Mouse (Mus musculus) macrophage (primary cell): Measurements from ENCODE around the gene Olfr718-ps1. TPM values are rescaled to one million over a fixed set of nuclear protein-coding genes. Genes with fewer than 3 reads are reported as not detected.
A peak's percentile ranks its signal among the peaks of the same experiment; 100 is the strongest.
"Not testable (repeated sequence)": the region's sequence is repeated elsewhere in the genome, so short reads cannot be mapped to it uniquely, and the experiment has no call there.

Experiments used
- H3K27ac ChIP-seq: fragments of 350-480 bp; formaldehyde crosslinking; 2 replicates; pipeline ENCODE4 v1.9.0; 2021
- H3K36me3 ChIP-seq: fragments of 350-480 bp; formaldehyde crosslinking; 2 replicates; pipeline ENCODE4 v1.9.0; 2021; ENCODE audit errors: inconsistent target
- H3K4me3 ChIP-seq: fragments of 350-480 bp; formaldehyde crosslinking; 2 replicates; pipeline ENCODE4 v1.9.0; 2021; ENCODE audit errors: inconsistent target
- H3K79me2 ChIP-seq: fragments of 350-480 bp; formaldehyde crosslinking; 2 replicates; pipeline ENCODE4 v1.9.0; 2021; ENCODE audit errors: inconsistent target
- WGBS: methylation state at CpG from one replicate; pipeline ENCODE4 v1.1.7; 2026; ENCODE audit warnings: inconsistent platforms; ENCODE audit not compliant: missing documents; 5-methylcytosine and 5-hydroxymethylcytosine counted together
- polyA plus RNA-seq: library from polyadenylated mRNA; stranded (reverse); fragments of 250-400 nt; gene quantifications from 3 replicates; pipeline ENCODE4 v1.2.4, GENCODE M21; 2018; ENCODE audit warnings: inconsistent platforms
- total RNA-seq, 78 experiments: library from RNA; depleted of rRNA; stranded (reverse); fragments of 250-400 nt; gene quantifications; 1 replicate in 9 of 78; 2 replicates in 24 of 78; 3 replicates in 43 of 78; 4 replicates in 2 of 78; pipeline ENCODE4 v1.2.4; 2018; ENCODE audit warnings: inconsistent platforms in 56 of 78

The Olfr718-ps1 gene
- total RNA-seq (2018; cell fraction: chromatin; rRNA removed): under 1 TPM in 1 of 26 experiments, not detected in 25; 0.12 TPM
- total RNA-seq (2018; cell fraction: cytosol; rRNA removed): not detected
- not detected for total RNA-seq (2018; cell fraction: nucleus; rRNA removed)
- not detected in 3 replicates for polyA plus RNA-seq

DNA sequence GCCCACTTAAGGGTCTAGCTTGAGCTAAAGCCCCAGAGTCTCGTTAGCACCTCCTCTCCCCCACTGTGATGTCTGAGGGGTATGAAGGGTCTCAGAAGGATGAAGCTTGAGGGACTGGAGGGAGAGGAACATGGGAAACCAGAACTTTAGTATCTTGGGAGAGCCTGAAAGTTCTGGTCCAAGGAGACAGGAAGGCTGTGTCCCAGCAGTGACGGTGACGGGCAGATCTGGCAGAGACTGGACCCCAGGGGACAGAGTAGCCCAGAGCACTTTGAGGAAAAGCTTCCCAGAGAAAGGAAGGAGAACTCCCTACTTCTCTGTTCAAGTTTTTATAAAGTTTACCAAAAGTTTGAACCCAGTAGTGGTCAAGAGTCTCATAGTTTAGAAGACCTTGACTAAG lies at the start of gene Olfr718-ps1:
Gene Olfr718-ps1, minus strand, starts transcription at position 101 of the 400 bp plus-strand sequence.
- Histone ChIP-seq H3K79me2 (no peaks in the 10 kb centered on the region), H3K36me3 (no peaks in the 10 kb centered on the region), H3K4me3 (no peak within 1 kb of the TSS), H3K27ac (no peak within 1 kb of the TSS)
- WGBS: 80% methylated on average over 3 of the region's 3 CpGs

DNA sequence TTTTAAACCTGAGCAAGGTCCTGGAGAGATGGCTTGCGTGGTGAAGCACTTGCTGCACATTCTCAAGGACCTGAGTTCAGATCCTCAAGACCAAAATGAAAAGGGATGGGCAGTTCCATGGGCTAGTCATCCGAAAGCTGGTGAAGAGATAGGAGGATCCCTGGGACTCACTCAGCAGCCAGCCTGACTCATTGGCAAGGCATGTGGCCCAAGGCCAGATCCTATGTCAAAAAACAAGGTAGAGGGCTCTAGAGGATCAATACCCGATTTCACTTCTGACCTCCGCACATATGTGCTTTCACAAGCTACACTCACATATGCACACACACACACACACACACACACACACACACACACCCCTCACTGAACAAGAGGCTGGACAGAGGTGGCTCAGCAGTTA lies 49.1 kb upstream of the Olfr718-ps1 start:
- H3K36me3 ChIP-seq: no peaks in the 10 kb centered on the region
- 82% methylated on average over 2 of the region's 4 CpGs for WGBS
- H3K27ac ChIP-seq: no peak overlapping the region
- H3K4me3 ChIP-seq: no peak overlapping the region
- H3K79me2 ChIP-seq: no peaks in the 10 kb centered on the region

DNA sequence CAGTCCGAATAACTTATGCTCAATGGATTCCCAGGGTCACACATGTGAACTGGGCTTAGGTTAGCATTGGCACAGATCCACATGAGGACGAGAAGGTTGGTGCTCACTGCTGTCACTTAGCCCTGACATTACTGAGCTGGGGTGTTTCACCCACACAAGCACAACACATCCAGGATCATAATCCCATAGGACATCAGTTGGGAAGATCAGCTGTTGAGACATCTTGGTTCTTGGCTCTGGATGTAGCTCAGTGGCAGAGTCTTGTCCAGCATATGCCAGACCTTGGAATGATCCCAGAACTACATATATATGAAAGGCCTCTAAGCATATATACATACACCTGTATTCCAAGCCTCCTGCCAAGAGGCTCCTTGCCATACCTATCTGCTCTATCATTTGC lies 47.8 kb upstream of the Olfr718-ps1 start:
- Histone ChIP-seq H3K36me3 (no peaks in the 10 kb centered on the region), H3K27ac (no peak overlapping the region), H3K79me2 (no peaks in the 10 kb centered on the region), H3K4me3 (no peak overlapping the region)
- 80% methylated on average over 2 of the region's 2 CpGs for WGBS

DNA sequence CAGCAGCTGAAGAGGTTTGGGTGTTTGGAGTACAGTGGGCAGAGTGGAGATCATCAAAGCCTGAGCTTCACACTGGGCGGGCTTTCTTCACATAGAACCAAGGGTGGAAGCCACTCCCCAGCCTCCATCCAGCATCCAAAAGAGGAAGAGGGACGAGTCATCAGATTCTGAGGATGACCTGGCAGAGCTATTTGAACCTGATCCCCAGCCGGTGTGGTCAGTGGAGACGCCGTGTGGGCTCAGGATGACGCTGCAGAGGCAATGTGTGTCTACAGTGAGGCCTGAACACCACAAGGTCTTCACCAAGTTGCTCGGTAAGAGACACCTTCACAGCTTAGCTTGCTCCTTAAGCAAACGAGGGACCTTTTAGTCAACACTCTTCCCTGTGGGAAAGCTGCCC lies 47.4 kb upstream of the Olfr718-ps1 start:
- H3K36me3 ChIP-seq, H3K27ac ChIP-seq, H3K4me3 ChIP-seq, H3K79me2 ChIP-seq: not testable (repeated sequence)
- 50% methylated on average over 6 of the region's 8 CpGs for WGBS

DNA sequence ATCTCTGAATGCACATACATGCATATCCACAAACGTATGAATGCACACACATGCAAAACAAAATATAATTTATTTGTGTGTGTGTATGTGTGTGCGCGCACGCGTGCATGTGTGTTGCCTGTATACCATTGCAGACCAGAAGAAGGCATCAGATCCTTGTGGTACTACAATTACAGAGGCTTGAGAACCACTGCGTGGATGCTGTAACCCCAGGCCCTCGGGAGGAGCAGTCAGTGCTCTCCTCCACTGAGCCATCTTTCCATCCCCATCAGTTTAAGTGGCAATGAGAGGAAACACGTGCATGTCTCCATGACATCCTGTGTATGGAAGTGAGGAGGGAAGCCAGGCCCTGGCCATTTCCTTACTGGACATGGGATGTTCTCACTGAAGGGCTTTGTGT lies 45.4 kb upstream of the Olfr718-ps1 start:
- no peaks in the 10 kb centered on the region for H3K79me2 ChIP-seq
- 98% methylated on average over 7 of the region's 8 CpGs for WGBS
- no peak overlapping the region for H3K4me3 ChIP-seq
- H3K27ac ChIP-seq: no peak overlapping the region
- no peaks in the 10 kb centered on the region for H3K36me3 ChIP-seq

DNA sequence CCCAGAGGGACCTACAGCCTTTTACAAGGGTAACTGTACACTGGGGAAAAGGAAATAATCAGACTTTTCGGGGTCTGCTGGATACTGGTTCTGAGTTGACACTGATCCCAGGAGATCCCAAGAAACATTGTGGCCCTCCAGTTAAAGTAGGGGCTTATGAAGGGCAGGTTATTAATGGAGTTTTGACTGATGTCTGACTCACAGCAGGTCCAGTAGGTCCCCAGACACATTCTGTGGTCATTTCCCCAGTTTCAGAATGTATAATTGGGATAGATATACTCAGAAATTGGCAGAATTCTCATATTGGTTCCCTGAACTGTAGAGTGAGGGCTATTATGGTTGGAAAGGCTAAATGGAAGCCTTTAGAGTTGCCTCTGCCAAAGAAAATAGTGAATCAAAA lies 40.6 kb upstream of the Olfr718-ps1 start:
- no CpG with 5 or more reads among the region's 1 CpGs for WGBS
- not testable (repeated sequence) for H3K27ac ChIP-seq, H3K79me2 ChIP-seq, H3K4me3 ChIP-seq, H3K36me3 ChIP-seq

DNA sequence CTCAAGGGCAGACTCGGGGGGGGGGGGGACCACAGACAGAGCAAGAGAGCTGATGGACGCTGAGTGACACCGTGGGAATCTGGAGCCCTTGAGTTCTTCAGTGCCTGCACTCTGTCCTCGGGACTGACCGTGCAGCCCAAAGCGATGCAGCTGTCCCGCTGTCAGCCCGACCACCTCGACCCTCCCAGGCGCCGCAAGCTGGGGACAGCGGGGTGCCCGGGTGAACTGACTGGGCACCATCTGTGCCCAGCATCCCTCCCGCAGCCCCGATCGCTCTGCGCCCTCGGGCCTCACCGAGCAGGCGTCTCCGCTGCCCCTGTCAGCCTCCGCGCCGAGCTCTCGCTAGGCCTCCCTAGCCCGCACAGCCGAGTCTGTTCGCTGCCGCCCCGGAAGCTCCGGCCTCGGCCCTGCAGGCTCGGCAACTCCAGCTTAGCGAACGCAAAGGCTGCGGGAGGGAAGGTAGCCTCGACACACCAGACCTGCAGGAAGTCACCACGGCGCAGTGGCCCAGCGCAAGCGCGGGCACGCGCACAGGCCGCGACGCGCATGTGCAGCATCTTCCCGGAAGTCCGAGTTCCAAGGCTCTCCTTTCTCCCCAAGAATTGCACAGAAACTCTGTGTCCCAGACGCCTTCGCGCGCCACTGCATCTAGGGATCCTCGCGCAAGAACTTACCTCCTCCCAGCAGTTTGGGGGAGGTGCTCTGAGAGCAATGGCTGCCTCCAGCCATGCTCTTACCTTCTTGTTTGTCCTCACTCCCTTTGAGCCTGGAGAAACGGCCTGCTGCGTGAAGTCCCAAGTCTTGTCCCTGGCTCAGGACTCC lies 33.1 kb upstream of the Olfr718-ps1 start, which contains the start of the genes Rbak and Spdye4b:
Gene Rbak, minus strand, starts transcription at position 521 of the 822 bp plus-strand sequence.
Gene Spdye4b, plus strand, starts transcription at position 763 of the 822 bp plus-strand sequence.
- no peak within 1 kb of the TSS for H3K27ac ChIP-seq
- H3K79me2 ChIP-seq: peaks cover 9% of the 10 kb centered on the region
- H3K4me3 ChIP-seq: peak within 1 kb of the TSS; percentile 40
- 2% methylated on average over 58 of the region's 58 CpGs for WGBS
- H3K36me3 ChIP-seq: peaks cover 30% of the 10 kb centered on the region

DNA sequence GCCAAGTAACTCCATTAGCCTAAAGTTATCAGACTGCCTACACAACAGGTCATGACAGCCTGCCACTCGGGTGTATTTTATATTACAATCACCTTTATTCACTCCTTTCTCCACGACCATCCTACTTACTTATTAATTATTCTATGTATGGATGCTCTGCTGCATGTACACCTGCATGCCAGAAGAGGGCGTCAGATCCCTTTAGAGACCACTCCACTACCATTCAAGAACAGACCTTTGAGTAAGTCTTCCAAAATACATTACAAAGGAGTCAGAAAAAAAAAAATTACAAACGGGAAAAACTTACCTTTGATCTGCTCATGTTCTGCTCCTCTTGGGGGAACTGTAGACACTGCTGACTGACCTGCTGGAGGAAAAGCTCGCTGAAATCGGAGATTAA lies 31.8 kb upstream of the Olfr718-ps1 start:
- no peak overlapping the region for H3K4me3 ChIP-seq

DNA sequence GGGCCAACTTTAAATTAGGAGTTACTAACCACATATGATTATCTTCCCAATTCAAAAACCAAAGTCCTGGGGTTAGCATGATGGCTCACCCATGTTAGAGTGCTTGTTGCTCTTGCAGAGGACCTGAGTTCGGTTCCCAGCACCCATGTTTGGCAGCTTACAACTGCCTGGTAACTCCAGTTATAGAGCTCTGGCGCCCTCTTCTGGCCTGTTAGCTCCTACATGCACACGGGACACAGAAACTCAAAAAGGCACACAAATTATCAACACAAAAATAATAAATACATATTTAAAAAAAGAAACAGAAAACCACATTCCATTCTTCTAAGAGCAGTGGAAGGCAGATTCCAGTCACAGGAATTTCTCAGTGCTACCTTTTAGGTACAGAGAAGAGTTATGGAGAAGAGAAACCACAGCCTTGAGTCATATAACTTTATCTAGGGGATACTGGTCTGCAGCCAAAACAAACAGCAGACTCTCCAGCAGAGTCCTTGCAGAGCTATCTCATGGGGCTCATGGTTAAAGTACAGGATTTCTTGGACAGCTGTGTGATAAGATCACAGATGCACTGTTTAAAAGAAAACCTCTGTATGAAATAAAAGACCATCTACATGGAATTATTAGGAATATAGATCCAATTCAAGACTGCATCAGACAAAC lies 30.3 kb upstream of the Olfr718-ps1 start:
- peaks cover 9% of the 10 kb centered on the region for H3K79me2 ChIP-seq
- peaks cover 57% of the 10 kb centered on the region for H3K36me3 ChIP-seq
- no peak overlapping the region for H3K27ac ChIP-seq
- no peak overlapping the region for H3K4me3 ChIP-seq
- 98% methylated on average over 3 of the region's 3 CpGs for WGBS

More for the DNA sequence above, 31.8 kb upstream of the Olfr718-ps1 start:
- H3K27ac ChIP-seq: no peak overlapping the region
- H3K79me2 ChIP-seq: peaks cover 9% of the 10 kb centered on the region
- peaks cover 43% of the 10 kb centered on the region for H3K36me3 ChIP-seq
- 50% methylated on average over 5 of the region's 6 CpGs for WGBS

DNA sequence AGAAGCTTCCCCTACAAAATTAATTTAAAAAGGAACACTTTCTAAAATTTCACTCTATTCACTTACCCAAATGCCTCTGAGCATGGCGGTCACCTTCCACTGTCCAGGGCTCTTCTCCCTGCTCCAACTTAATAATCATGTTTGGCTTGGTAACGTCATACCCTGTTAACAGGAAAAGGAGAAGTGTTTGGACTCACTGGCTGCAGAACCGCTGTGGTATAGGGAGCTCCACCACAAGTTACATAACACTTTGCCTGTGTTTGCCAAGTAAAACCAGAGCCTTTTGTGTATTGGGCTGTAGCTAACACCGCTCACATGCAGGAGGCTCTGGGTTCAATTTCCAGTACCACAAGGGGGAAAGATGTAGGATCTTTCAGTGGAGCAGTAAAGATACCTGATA lies 28.6 kb upstream of the Olfr718-ps1 start:
- WGBS: 31% methylated on average over 4 of the region's 4 CpGs
- Histone ChIP-seq H3K79me2 (peaks cover 9% of the 10 kb centered on the region), H3K36me3 (peaks cover 57% of the 10 kb centered on the region), H3K4me3 (no peak overlapping the region), H3K27ac (no peak overlapping the region)

DNA sequence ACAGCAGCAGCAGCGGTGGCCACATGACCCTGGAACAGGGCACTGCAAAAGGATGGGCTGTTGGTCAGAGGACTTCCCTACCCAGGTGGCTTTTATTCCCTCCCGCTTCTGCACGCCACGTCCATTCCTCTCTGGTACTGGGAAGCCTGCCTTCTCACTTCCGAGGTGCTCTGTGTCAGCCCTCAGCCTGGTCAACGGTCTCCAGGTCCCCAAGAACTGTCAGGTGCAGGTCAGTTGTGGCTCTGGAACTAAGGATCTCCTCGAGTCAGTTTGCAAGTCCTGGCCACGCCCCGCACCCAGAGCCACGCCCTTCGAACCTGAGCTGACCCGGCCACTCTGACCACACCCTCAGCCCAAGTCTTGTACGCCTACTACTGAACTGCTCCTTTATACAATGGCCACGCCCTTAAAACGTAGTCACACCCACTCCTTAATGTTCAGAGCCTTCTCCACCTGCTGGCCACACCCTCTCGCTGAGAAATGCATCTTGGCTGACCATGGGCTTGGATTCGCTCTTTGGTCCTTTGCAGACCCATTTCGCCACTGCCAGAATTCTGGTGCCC lies 18.2 kb upstream of the Olfr718-ps1 start:
- WGBS: 22% methylated on average over 18 of the region's 18 CpGs
- H3K36me3 ChIP-seq: no peaks in the 10 kb centered on the region
- no peak overlapping the region for H3K27ac ChIP-seq
- H3K4me3 ChIP-seq: no peak overlapping the region
- no peaks in the 10 kb centered on the region for H3K79me2 ChIP-seq

DNA sequence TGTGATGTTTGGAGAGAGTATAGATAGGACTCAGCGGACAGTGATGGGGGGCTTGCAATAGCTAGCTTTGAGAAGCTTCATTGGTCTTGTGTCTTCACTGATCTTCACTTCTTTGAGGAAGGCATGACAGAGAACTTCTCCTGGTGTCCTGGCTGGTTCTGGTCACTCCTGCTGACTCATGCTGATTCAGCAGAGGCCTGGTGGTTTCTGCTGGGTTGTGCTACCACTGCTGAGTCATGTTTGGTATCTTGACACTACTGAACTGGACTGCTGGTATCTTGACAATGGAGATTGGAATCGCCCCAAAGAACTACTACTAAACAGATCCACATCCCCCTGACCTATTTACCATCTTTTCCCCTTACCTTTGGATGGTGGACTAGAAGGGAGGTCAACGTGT lies 8.2 kb upstream of the Olfr718-ps1 start:
- Histone ChIP-seq H3K36me3 (no peaks in the 10 kb centered on the region), H3K4me3 (no peak overlapping the region), H3K27ac (no peak overlapping the region), H3K79me2 (no peaks in the 10 kb centered on the region)
- WGBS: 90% methylated on average over 3 of the region's 3 CpGs

DNA sequence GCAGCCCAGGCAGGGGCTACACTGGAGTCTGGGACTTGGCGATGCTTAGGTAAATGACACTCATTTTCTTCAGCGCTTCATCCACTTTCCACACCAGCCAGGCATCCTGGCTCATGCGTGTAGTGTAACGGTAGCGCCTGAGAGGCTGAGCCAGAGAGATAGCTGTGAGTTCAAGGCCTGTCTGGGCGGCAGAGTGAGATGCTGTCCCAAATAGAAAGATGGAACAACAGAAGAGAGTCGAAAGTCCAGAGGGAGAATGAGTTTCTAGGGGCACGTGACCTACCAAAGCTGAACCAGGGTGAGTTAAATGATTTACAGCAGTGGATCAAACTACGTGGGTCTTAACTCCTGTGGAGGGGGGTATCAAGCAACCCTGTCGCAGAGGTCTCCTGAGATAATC lies 6.4 kb upstream of the Olfr718-ps1 start:
- no peak overlapping the region for H3K27ac ChIP-seq
- H3K79me2 ChIP-seq: no peaks in the 10 kb centered on the region
- no peak overlapping the region for H3K4me3 ChIP-seq
- no peaks in the 10 kb centered on the region for H3K36me3 ChIP-seq
- 92% methylated on average over 10 of the region's 10 CpGs for WGBS

DNA sequence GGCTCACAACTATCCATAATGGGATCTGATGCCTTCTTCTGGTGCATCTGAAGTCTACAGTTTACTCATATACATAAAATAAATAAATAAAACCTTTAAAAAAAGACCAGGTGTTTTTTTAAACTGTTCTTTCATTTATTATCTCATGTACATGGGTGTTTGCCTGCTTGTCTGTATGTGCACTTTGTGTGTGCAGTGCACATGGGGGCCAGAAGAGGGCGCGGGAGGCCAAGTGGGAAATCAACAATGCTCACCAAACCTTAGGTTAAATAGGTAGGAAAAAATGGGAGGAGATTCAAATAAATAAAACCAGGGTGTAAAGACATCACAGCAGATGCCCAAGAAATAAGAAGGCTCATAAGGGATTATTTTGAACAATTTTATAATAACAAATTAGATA lies 2.7 kb upstream of the Olfr718-ps1 start:
- Histone ChIP-seq H3K27ac (no peak overlapping the region), H3K36me3 (no peaks in the 10 kb centered on the region), H3K79me2 (no peaks in the 10 kb centered on the region), H3K4me3 (no peak overlapping the region)
- 72% methylated on average over 2 of the region's 2 CpGs for WGBS

DNA sequence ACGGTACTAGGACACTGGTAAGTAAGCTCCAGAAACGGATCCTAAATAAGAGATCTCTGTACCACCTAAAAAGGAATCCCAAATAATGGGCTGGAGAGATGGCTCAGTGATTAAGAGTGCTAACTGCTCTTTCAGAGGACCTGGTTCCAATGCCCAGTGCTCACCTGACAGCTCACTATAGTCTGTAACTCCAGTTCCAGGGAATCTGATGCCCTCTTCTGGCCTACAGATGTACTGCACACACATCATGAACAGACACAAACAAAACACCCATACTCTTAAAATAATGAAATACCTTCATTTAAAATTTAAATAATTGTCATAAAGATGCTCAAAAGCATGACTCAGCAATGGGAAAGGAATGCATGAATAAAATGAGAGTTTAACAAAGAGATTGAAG lies 2.2 kb upstream of the Olfr718-ps1 start:
- Histone ChIP-seq H3K27ac (no peak overlapping the region), H3K4me3 (no peak overlapping the region), H3K36me3 (no peaks in the 10 kb centered on the region), H3K79me2 (no peaks in the 10 kb centered on the region)
- WGBS: 78% methylated on average over 1 of the region's 2 CpGs
